Mouse (Mus musculus): ENCODE measurements around the gene Riox1.
"Not testable (repeated sequence)": the region's sequence is repeated elsewhere in the genome, so short reads cannot be mapped to it uniquely, and the experiment has no call there.

Gene Riox1

DNA sequence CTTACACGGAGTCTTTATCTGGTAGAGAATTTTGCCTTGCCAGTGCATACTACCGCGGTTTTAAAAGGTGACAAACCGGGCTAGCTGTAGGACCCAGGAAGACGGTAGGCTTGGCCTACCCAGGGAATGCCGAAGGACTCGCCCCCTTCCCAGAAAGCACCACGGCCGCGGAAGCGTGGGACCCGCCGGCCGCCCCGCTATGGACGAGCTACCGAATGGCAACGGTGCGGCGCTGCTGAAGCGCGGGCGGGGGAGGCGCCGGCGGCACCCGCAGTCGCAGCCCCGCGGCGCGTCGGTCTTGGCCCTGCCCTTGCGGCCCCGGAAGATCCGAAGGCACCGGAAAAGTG is at the start of gene Riox1:
Riox1 (plus strand) TSS at position 116 of the 347 bp plus-strand sequence.
- in situ Hi-C loops (cut with MboI) = no loop called here

DNA sequence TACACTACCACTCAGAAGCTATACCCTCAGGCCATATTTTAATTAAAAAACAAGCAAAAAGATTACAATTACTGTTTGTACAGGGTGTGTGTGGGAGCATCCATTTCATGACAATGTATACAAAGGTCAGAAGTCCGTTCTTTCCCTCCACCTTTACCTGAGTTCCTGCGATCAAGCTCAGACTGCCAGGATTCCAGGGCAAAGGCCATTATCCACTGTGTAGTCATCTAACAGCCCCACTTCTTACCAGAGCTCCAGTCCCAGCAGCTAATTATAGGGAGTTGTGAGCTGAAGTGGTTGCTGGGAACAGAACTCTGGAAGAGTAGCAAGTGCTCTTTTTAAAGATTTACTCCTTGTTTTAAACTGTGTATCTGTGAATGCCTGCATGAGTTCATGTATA is 40.0 kb upstream of the Riox1 start:
- in situ Hi-C loops (cut with MboI) = no loop called here

DNA sequence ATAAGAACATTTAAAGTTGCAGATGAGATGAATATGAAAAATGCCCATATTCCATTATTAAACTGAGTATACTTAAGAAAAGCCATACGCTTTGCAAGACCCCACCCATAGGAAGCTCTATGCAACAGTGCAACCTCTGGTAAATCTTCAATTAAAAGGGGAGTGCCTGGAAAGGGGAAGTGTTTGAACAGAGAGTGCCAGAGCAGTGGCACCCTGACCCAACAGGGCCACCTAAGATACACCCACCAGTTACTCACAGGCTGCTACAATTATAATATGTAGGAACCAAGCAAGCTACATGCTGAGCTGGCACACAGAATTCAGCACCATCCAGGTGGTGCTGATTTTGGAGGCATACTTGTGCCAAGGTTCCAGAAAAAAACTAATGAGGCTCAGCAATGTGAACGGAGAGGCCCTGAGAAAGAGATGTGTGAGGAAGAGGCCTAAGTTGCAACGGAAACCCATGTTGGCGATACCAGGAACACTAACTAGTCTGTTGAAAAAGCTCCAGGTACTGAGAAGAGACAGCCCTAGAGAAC is 36.1 kb upstream of the Riox1 start:
- in situ Hi-C loops (cut with MboI) = no loop called here

DNA sequence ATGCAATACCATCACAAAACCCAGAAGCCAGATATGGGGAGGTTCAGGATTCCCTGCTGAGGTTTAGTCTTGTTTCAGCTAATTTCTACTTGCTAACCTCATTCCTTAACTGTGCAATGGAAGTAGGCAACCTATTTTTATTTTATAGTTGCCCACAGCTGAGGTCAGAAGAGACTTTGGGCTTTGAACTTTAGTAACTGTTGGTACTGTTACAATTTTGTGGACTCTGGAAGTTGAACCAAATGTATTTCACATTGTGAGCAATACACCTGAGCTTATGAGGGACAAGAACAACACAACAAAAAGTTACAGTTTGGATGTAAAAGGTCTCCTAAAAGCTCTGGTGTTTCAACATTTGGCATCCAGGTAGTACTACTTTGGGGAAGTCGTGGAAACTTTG is 35.6 kb upstream of the Riox1 start:
- in situ Hi-C loops (cut with MboI) = no loop called here

GRCm38 (mm10) chr12:83916884-83917283 is 33.5 kb upstream of the Riox1 start:
- in situ Hi-C loops (cut with MboI) = no loop called here

- in situ Hi-C loops (cut with MboI) = no loop called here
These were observed 29.5 kb upstream of the Riox1 start for GRCm38 (mm10) chr12:83920721-83921441.

DNA sequence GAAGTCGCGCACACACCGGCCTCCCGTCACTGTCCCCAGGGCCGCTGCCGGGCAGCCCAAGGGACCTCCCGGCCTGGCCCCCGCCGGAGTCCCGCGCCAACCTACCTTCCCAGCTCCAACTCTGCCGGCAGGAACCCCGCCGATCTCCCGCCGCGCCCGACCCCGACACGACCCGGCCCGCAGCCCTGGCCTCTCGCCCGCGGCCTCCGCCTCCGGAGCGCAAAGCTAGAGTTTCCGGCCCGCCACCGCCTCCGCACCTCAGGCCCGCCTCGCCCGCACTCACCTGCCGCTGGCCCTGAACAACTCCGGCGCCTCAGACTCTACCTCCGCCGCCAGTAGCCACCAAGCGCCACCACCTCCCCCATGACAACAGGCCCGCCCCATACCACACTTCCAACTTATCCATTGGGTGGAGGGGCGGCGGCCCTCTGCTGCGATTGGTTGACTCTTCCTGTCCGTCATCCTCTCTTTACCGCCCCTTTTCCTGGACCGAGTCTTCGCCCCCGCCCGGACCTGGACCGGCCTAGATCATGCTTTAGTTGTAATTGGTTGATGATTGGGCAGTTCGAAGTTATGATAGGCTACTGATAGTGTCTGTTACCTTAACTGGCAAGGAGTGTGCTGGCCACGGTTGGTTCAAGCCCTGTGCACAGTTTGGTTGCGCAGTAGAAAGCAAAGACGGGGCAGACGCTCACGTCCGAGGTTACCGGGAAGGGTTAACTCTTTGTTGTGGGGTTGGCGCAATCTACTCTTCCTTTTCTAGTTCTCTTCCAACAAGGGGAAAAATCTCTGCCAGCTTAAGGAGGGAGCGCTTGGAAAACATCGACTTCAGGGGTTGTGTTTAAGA is 28.6 kb upstream of the Riox1 start, which contains the start of gene Numb:
Numb (minus strand) TSS at position 400 of the 847 bp plus-strand sequence.
- in situ Hi-C loops (cut with MboI) = no loop called here

DNA sequence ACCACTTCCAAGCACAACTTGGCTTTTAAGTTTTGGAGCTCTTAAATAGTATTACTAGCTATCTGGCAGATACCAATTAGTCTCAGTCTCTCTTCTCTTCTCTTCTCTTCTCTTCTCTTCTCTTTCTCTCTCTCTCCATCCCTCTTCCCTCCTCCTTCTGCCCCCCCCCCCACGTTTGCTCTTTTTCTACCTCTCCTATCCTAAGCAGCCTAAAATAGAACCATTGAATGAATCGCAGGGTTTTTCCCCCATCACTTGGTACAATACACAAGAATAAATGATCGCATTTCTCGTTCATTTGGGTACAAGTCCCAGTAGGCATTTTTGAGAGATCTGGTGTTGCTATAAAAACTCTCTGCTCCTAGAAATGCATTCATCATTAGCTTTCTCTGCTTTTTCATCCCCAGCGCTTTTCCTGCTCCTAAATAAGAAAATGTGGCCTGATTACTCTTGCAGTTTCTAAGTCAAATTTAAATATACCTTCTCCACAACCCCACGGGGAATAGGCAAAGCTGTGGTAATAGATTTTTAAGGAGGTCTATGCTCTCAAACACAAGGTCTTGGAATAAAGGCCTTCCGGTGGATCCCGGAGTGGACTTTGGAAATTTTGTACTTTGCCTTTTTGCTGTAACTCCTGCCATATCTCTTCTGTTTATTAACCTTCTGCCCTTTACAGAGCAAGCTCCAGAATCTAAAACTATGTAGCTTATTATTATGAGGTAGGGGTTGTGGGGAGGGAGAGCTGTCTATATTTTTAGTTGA is 27.5 kb upstream of the Riox1 start:
- in situ Hi-C loops (cut with MboI) = no loop called here

DNA sequence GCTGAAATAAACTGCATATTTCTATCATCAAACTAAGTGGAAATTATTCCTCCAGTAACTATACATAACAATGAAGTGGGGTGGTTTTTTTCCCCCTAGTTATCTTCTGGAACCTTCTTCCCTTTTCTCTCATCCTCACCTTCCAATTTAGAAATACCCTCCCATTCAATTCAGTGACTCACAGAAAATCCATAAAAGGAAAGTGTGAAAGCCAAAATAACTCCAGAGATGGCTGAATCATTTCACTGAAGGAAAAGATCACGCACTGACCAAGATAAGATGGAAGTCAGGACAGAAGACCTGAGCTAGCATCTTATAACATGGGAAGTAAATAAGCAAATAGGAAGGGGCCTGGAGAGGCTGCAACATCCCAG is 26.9 kb upstream of the Riox1 start:
- in situ Hi-C loops (cut with MboI) = no loop called here

DNA sequence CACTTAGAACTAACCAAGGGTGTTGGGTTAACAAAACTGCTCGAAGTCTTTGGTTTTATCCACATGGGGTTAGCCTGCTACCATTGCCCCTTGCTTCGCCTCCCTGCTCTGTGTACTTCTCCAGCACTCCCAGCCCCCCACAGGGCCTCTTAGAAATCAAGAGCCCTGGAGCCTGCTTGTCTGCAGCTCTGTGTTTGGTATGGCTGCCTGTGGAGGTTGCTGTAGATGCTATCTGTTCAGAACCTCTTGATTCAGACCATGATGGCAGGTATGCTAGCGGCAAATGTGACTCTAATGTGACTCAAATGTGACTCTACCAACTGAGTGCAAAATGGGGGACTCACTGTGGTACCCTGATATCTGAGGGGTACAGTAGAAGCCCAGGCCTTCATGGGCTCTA is 26.1 kb upstream of the Riox1 start:
- in situ Hi-C loops (cut with MboI) = no loop called here

- in situ Hi-C loops (cut with MboI) = no loop called here
These were observed 25.2 kb upstream of the Riox1 start for GRCm38 (mm10) chr12:83925160-83925703.

DNA sequence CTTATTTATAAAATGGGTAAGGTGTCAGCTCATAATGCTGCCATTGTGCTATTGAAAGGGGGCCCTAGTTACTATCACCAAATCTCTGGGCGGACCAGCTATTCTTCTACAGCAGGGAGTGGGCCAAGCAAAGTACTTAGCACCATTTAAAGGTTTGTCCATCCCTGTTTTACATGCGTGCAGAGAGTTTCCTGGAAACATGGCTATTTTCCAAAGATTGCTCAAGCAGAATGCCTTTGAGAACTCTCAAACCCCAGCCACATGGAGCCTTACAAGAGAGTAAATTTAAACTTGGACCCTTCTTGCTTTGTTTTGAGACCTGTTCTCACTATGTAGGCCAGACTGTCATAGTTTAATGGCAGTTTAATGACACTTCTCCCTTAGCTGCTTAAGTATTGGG is 24.3 kb upstream of the Riox1 start:
- in situ Hi-C loops (cut with MboI) = no loop called here

- in situ Hi-C loops (cut with MboI) = no loop called here
These were observed 22.7 kb upstream of the Riox1 start for GRCm38 (mm10) chr12:83927747-83928146.

DNA sequence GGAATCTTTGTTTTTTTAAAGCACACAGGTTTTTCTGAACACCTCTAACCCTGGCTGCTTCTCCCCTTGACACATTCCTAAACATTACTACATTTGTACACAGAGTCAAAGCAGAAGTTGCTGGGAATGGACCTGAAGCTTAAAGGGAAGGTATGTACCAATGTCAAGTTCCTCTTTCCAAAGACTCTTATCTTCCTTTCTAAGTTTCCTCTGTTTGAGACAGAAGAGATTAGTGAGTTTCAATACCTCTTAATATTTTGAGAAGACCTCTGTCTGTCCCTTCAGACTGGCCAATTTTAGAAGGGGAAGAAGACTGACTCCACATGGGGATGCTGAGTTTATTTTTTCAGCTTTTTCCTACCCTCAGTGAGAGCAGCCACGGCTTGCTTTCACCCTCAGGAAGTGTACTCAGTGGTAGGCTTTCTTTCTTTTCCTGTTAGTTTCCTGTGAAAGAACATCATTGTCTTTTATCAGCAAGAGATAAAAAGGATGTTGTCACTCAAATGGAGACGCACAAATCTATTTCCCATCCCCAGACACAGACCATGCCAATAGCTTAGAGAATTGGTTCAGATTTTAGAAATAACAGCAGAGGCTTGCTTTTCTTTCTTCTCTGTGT is 21.1 kb upstream of the Riox1 start:
- in situ Hi-C loops (cut with MboI) = no loop called here

- in situ Hi-C loops (cut with MboI) = no loop called here
These were observed 12.8 kb upstream of the Riox1 start for GRCm38 (mm10) chr12:83937600-83937999.

DNA sequence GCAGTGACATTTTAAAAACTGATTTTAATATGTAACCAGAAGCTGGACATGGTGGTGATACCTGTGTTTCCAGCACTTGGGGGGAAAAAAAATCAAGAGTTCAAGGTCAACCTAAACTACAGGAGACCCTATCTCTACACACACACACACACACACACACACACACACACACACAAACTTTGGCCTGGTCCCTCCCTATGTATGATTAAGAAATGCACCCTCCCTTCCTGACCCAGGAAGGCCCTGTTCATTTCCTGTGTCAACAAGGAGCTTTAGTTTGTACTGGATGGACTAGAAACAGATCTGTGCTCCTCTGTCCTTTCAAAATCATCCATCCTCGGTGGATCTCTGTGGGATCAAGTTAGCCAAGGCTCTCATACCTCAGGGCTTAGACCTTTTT is 11.8 kb upstream of the Riox1 start:
- in situ Hi-C loops (cut with MboI) = not testable (repeated sequence)

DNA sequence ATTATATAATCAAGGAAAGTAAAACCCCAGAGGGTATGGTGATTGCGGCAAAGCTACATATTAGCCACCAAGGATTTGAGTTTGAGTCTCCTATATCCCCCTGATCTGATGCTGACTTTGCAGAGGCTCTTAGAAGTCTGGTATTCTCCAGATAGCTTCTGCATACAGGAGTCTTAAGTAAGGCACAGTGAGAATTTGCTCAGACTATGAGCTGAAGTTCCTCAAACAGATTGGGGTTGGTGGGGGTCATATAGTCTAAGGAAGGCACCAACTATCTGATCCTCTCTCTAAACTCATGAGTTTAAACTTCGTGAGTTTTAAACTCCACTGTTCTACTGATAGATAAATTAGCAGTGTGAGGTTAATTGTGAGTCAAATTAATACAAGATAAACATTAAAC is 11.1 kb upstream of the Riox1 start:
- in situ Hi-C loops (cut with MboI) = no loop called here

DNA sequence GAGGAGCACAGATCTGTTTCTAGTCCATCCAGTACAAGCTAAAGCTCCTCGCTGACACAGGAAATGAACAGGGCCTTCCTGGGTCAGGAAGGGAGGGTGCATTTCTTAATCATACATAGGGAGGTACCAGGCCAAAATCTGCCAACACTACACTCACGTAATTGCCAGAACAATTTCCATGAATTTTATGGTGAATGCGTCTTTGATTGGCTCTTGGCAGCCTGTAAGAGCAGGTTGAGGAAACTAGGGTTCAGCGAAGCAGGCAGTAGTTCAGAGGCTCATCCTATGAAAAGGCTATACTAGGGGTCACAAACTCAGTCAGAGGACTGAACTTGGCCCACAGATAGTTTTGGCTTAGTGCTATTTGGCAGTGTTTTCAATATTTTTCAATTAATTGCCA is 10.4 kb upstream of the Riox1 start:
- in situ Hi-C loops (cut with MboI) = no loop called here

- in situ Hi-C loops (cut with MboI) = no loop called here
These were observed 8.5 kb upstream of the Riox1 start for GRCm38 (mm10) chr12:83941938-83942337.

- in situ Hi-C loops (cut with MboI) = no loop called here
These were observed 3.1 kb upstream of the Riox1 start for GRCm38 (mm10) chr12:83947260-83947811.

GRCm38 (mm10) chr12:83949043-83949442 is 1.4 kb upstream of the Riox1 start:
- in situ Hi-C loops (cut with MboI) = no loop called here
